Mouse (Mus musculus): ENCODE measurements around the gene Cd209g. TPM values are rescaled to one million over a fixed set of nuclear protein-coding genes. Genes with fewer than 3 reads are reported as not detected.
A peak's percentile ranks its signal among the peaks of the same experiment; 100 is the strongest.
"Not testable (repeated sequence)": the region's sequence is repeated elsewhere in the genome, so short reads cannot be mapped to it uniquely, and the experiment has no call there.

Cd209g gene
- 2.2 and 6.5 TPM in 2 replicates for polyA plus RNA-seq (2012; rRNA removed)

DNA sequence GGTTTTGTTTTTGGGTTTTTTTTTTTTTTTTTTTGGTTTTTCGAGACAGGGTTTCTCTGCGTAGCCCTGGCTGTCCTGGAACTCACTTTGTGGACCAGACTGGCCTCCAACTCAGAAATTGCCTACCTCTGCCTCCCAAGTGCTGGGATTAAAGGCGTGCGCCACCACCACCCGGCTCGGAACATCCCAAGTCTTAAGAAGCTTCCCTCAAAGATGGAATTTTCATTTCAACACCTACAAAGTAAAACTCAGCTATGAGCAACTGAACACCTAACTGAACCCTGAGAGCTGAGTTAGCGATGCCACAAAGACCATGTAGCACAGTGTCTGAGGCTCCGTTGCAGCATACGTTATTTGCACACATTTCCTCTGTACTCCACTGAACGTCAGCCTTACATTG, at the start of gene Cd209g:
Gene Cd209g (plus strand): TSS at position 301 of the 400 bp plus-strand sequence.
- H3K27ac ChIP-seq (ENCODE audit: insufficient read depth, low read depth, low read length), result no peak within 1 kb of the TSS
- no peaks in the 10 kb centered on the region for H3K36me3 ChIP-seq (ENCODE audit: control insufficient read depth, insufficient read depth, low read length)
- H3K27me3 ChIP-seq (replicated peaks; ENCODE audit: control insufficient read depth, insufficient read depth, low read length), result no peaks in the 10 kb centered on the region; the same call in 1 of the 2 replicates
- no peak for DNase-seq
- WGBS, result 94% methylated on average over 10 of the region's 10 CpGs
- H3K4me3 ChIP-seq (ENCODE audit: insufficient read depth, low read depth, low read length), result no peak within 1 kb of the TSS
- no peak for TF ChIP-seq CTCF (conservative IDR thresholded peaks at IDR 0.05; ENCODE audit: insufficient read depth, insufficient read length, low read depth, low read length)
- no peak for TF ChIP-seq POLR2A (IDR thresholded peaks at IDR 0.05; ENCODE audit: low read depth, low read length)
- H3K4me1 ChIP-seq (ENCODE audit: control insufficient read depth, insufficient read depth, low read length), result no peaks in the 10 kb centered on the region

DNA sequence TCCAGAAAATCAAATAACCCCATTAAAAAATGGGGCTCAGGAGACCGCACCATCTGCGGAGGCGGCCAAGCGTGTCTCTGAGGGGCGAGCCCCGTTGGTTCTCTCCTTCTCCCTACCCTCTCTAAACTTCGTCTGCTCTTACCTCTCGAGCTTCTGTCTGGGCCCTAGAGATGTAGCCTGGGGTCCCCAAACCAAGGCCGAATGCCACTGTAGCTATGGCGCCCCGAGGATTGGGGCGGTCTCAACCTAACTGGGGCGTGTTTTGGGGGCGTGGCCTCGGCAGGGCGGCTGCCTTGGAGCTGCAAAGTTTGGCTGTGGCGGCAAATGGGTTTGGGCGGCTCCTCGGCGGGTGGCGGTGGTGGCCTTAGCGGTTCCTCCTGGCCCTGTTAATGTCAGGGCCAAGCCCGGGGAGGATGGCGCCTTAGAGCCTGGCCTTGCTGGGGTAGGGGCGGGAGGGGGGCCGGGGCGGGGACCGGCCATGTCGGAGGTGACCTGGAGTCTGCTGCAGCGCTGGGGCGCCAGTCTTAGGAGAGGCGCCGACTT, 46.6 kb upstream of the Cd209g start:
- H3K4me1 ChIP-seq (ENCODE audit: control insufficient read depth, insufficient read depth, low read length); H3K4me3 ChIP-seq (ENCODE audit: insufficient read depth, low read depth, low read length); H3K27ac ChIP-seq (ENCODE audit: insufficient read depth, low read depth, low read length); H3K27me3 ChIP-seq (replicated peaks; ENCODE audit: control insufficient read depth, insufficient read depth, low read length); H3K36me3 ChIP-seq (ENCODE audit: control insufficient read depth, insufficient read depth, low read length); DNase-seq: not testable (repeated sequence)
- WGBS, result 44% methylated on average over 33 of the region's 33 CpGs

DNA sequence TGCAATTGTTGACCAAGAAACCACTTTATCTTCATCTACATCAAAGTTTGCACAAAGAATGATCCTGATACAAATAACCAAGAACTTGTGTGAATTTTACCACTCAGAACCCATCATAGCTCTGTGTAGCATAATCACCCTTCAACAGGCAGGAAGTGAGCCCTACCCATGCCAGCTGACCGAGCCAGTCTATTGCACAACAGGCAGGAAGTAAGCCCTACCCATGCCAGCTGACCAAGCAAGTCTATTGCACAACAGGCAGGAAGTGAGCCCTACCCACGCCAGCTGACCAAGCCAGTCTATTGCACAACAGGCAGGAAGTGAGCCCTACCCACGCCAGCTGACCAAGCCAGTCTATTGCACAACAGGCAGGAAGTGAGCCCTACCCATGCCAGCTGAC, 45.4 kb upstream of the Cd209g start:
- not testable (repeated sequence) for H3K4me1 ChIP-seq (ENCODE audit: control insufficient read depth, insufficient read depth, low read length); DNase-seq; H3K27me3 ChIP-seq (replicated peaks; ENCODE audit: control insufficient read depth, insufficient read depth, low read length); H3K36me3 ChIP-seq (ENCODE audit: control insufficient read depth, insufficient read depth, low read length); H3K27ac ChIP-seq (ENCODE audit: insufficient read depth, low read depth, low read length); H3K4me3 ChIP-seq (ENCODE audit: insufficient read depth, low read depth, low read length)
- WGBS, result 80% methylated on average over 3 of the region's 3 CpGs

GRCm38 (mm10) chr8:4105735-4106134, 28.2 kb upstream of the Cd209g start, which contains the start of gene Cd209f:
Cd209f (minus strand) TSS chr8:4105835.
- DNase-seq; H3K27ac ChIP-seq (ENCODE audit: insufficient read depth, low read depth, low read length); H3K4me1 ChIP-seq (ENCODE audit: control insufficient read depth, insufficient read depth, low read length); H3K27me3 ChIP-seq (replicated peaks; ENCODE audit: control insufficient read depth, insufficient read depth, low read length); H3K4me3 ChIP-seq (ENCODE audit: insufficient read depth, low read depth, low read length); H3K36me3 ChIP-seq (ENCODE audit: control insufficient read depth, insufficient read depth, low read length): not testable (repeated sequence)
- 50% methylated on average over 2 of the region's 2 CpGs for WGBS

DNA sequence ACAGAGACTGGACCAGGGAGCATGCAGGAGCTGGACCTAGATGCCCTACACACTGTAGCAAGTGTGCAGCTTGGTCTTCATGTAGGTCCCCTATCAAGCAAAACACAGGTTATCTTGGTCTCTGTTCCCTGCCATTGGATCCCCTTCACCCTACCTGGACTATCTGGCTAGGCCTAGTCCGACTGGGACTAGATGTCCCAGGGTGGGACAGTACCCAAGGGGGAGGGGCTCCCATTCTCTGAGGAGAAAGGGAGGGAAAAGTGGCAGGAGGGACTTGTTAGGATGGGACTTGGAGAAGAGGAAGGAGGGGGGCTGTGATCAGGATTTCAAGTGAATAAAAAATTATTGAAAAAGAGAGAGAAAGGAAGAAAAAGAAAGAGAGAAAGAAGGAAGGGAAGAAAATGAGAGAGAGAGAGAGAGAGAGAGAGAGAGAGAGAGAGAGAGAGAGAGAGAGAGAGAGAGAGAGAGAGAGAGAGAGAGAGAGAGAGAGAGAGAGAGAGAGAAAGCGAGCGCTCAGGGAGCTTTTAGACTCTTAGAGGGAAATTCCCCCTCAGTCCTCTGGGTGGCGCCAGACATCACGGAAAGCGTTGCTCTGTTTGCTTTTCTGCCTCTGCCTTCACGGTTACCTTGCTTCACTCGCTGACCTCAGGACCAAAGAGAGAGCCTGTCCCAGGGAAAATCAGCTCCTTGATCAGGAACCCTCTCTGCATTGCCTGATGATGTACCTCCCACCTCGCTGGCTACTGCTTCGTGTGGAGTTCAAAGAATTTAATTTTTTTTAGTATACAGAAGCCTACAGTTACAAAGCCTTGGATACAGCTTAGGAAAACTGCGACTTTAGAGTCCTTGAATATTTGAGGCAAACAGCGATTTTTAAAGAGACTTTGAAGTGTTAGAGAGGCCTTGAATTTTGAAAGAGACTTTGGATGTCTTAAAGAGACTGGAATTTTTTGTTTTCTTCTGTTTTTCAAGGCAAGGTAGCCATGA, 6.1 kb downstream of the Cd209g start:
- H3K27me3 ChIP-seq (replicated peaks; ENCODE audit: control insufficient read depth, insufficient read depth, low read length), result no peaks in the 10 kb centered on the region
- DNase-seq, result peak; percentile 71
- 15% methylated on average over 12 of the region's 12 CpGs for WGBS
- H3K36me3 ChIP-seq (ENCODE audit: control insufficient read depth, insufficient read depth, low read length), result no peaks in the 10 kb centered on the region
- no peak overlapping the region for H3K4me3 ChIP-seq (ENCODE audit: insufficient read depth, low read depth, low read length)
- no peaks in the 10 kb centered on the region for H3K4me1 ChIP-seq (ENCODE audit: control insufficient read depth, insufficient read depth, low read length)
- TF ChIP-seq CTCF (conservative IDR thresholded peaks at IDR 0.05; ENCODE audit: insufficient read depth, insufficient read length, low read depth, low read length), result peak; percentile 92
- no peak for TF ChIP-seq POLR2A (IDR thresholded peaks at IDR 0.05; ENCODE audit: low read depth, low read length)
- no peak overlapping the region for H3K27ac ChIP-seq (ENCODE audit: insufficient read depth, low read depth, low read length)

- H3K4me3 ChIP-seq (ENCODE audit: insufficient read depth, low read depth, low read length), result no peak overlapping the region
- DNase-seq, result peak; percentile 3
- TF ChIP-seq POLR2A (IDR thresholded peaks at IDR 0.05; ENCODE audit: low read depth, low read length), result no peak
- no peak for TF ChIP-seq CTCF (conservative IDR thresholded peaks at IDR 0.05; ENCODE audit: insufficient read depth, insufficient read length, low read depth, low read length)
- no peaks in the 10 kb centered on the region for H3K4me1 ChIP-seq (ENCODE audit: control insufficient read depth, insufficient read depth, low read length)
- WGBS, result 58% methylated on average over 3 of the region's 3 CpGs
- no peak overlapping the region for H3K27ac ChIP-seq (ENCODE audit: insufficient read depth, low read depth, low read length)
- H3K36me3 ChIP-seq (ENCODE audit: control insufficient read depth, insufficient read depth, low read length), result no peaks in the 10 kb centered on the region
- no peaks in the 10 kb centered on the region for H3K27me3 ChIP-seq (replicated peaks; ENCODE audit: control insufficient read depth, insufficient read depth, low read length)
These were observed 7.8 kb downstream of the Cd209g start for GRCm38 (mm10) chr8:4141721-4142120.

- 32% methylated on average over 1 of the region's 1 CpGs for WGBS
- no peaks in the 10 kb centered on the region for H3K27me3 ChIP-seq (replicated peaks; ENCODE audit: control insufficient read depth, insufficient read depth, low read length)
- no peaks in the 10 kb centered on the region for H3K4me1 ChIP-seq (ENCODE audit: control insufficient read depth, insufficient read depth, low read length)
These were observed 13.4 kb downstream of the Cd209g start for GRCm38 (mm10) chr8:4147272-4147671.

More at GRCm38 (mm10) chr8:4147272-4147671, 13.4 kb downstream of the Cd209g start:
- Histone ChIP-seq H3K4me3 (ENCODE audit: insufficient read depth, low read depth, low read length) (no peak overlapping the region), H3K36me3 (ENCODE audit: control insufficient read depth, insufficient read depth, low read length) (no peaks in the 10 kb centered on the region), H3K27ac (ENCODE audit: insufficient read depth, low read depth, low read length) (no peak overlapping the region)
- TF ChIP-seq POLR2A (IDR thresholded peaks at IDR 0.05; ENCODE audit: low read depth, low read length) (no peak), CTCF (conservative IDR thresholded peaks at IDR 0.05; ENCODE audit: insufficient read depth, insufficient read length, low read depth, low read length) (no peak)
- DNase-seq, result no peak
